Mouse (Mus musculus): Measurements from ENCODE around the gene Rapgef3.

Gene Rapgef3

GRCm38 (mm10) chr15:97767280-97768186, at the start of gene Rapgef3:
Rapgef3 (minus strand) TSS chr15:97767972.
- DNase-seq, result peak; percentile 87 to 93

DNA sequence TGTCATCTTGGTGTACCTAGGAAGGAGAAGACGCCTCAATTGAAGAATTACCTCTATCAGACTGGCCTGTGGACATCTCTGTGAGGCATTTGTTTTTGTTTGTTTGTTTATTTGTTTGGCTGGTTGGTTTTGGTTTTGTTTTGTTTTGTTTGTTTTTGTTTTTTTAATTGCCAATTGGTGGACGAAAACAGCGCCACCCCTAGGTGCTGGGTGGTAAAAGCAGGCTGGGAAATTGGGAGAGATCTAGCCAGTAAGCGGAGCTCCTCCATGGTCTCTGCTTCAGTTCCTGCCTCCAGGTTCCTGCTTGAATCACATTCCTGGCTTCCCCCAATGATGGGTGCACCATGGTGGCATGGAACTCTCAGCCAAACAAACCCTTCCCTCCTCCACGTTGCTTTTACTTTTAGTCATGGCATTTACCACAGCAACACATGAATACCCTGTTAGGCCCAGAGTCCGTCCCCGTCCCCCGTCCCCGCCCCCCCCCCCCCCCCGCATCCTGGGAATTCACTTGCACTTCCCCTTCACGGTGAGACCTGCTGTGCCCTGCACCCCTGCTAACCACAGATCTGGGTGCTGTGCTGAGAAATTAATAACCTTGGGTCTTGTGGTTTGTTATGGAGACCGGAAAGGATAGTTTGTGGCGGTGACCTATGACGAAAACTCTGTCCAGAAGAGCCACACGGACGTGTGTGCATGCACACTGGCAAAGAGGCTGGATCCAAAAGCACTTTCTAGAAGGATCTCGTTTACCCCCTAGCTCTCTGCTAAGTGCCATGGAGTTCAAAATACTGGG, 48.6 kb upstream of the Rapgef3 start:
- DNase-seq, result no peak

- no peak for DNase-seq
Observed at GRCm38 (mm10) chr15:97815254-97815653, 47.5 kb upstream of the Rapgef3 start.

GRCm38 (mm10) chr15:97814703-97815102, 46.9 kb upstream of the Rapgef3 start:
- DNase-seq, result no peak

- peak in 1 of 2 experiments; percentile 72 for DNase-seq
Observed at GRCm38 (mm10) chr15:97813452-97814204, 45.9 kb upstream of the Rapgef3 start.

DNA sequence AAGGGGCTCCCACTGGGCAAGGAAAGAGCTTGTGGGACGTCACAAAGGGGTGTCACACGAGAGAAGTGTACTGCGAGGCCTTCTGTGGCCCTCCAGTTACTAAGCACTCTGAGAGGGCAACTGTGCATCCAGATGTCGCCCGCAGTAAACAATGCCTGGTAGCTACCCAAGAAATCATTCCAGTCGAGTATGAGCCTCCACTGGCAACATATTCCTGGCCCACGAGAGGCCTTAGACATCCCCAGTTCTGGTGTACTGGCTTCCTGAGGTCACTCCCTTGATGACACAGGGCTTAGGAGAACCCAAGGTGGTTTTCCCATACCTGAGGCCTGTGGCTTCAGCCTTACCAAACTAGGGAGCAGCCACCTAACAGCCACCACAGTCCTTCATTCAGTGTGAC, 45.1 kb upstream of the Rapgef3 start:
- DNase-seq, result no peak

GRCm38 (mm10) chr15:97812126-97812525, 44.4 kb upstream of the Rapgef3 start:
- DNase-seq, result peak in 1 of 2 experiments; percentile 58

DNA sequence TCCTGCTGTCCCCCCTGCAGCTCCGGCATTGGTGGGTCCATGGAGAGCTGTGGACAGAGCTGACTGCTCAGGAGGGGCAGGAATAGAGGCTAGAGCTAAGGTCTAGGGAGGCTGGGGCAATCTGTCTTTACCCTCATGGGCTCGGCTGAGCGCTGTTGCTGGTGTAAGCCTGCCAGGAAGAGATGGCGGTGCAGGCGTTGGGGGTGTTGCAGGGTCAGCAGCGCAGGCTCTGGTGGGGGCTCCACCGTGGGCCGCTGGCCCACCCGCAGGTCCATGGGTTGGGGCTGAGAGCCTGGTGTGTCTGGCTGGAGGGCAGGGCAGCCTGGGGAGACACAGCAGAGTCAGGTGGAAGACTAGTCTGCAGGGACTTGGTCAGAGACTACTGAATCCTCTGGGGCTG, 43.5 kb upstream of the Rapgef3 start:
- DNase-seq, result no peak

GRCm38 (mm10) chr15:97810399-97810798, 42.6 kb upstream of the Rapgef3 start:
- no peak for DNase-seq

GRCm38 (mm10) chr15:97809942-97810341, 42.2 kb upstream of the Rapgef3 start:
- DNase-seq, result peak; percentile 70 to 77

DNA sequence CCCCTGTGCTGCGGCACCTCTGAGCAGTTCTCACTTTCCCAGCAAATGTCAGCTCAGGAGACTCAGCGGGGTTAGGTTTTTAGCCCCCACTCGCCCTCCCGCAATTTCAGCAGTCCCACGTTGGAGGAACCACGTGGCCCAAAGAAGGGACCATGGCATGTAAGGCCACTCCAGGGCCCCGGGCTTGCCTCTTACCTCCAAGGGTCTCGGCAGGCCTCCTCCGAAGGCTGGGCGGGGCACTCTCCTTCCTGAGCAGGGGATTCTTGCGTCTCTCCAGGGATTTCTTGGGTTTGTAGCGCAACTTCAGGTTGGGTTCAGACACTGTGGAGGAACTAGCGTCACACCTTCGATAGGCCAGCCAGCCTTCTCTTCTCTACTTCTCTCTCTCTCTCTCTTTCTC, 41.4 kb upstream of the Rapgef3 start:
- no peak for DNase-seq

- DNase-seq, result no peak
Observed at GRCm38 (mm10) chr15:97808532-97808931, 40.8 kb upstream of the Rapgef3 start.

GRCm38 (mm10) chr15:97807867-97808266, 40.1 kb upstream of the Rapgef3 start:
- no peak for DNase-seq

- peak in 1 of 2 experiments; percentile 55 for DNase-seq
Observed at GRCm38 (mm10) chr15:97802575-97802974, 34.8 kb upstream of the Rapgef3 start.

GRCm38 (mm10) chr15:97801811-97802210, 34.0 kb upstream of the Rapgef3 start:
- no peak for DNase-seq

GRCm38 (mm10) chr15:97800853-97801252, 33.1 kb upstream of the Rapgef3 start:
- no peak for DNase-seq

DNA sequence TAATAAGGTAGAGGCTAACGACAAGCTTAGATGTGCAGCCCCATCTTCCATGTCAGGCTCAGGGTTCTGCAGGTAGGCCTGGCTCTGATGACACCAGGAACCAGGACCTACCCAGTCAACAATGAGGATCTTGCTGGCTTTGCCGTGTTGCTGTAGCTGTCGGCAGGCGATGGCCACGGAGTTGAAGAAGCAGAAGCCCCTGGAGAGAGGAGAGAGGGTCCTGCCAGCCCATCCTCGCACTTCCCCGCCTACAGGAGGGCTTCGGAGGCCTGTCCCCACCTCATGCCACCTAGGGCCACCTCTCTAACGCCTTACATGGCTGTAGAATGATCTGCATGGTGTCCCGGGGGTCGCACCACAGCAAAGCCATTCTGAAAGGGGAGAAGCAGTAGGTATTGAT, 31.7 kb upstream of the Rapgef3 start:
- DNase-seq, result no peak

DNA sequence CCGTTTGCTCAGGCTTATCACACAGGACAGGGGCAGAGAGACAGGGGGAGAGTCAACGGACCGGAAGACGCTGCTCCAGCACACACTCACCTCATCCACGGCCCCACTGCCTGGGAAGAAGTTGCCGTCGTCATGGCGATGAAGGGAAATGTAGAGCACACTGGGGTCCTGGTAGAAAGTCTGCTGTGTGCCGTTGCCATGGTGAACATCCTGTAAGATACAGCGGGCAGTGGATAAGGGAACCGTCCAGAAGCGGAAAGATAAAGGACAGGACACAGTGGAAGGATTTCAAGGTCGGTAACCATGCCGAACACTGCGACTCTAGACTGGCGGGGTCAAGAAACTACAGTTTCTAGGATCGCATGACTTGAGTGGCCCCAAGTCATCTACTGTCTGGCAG, 30.4 kb upstream of the Rapgef3 start:
- DNase-seq, result no peak

- DNase-seq, result no peak
Observed at GRCm38 (mm10) chr15:97796674-97797310, 29.0 kb upstream of the Rapgef3 start.

DNA sequence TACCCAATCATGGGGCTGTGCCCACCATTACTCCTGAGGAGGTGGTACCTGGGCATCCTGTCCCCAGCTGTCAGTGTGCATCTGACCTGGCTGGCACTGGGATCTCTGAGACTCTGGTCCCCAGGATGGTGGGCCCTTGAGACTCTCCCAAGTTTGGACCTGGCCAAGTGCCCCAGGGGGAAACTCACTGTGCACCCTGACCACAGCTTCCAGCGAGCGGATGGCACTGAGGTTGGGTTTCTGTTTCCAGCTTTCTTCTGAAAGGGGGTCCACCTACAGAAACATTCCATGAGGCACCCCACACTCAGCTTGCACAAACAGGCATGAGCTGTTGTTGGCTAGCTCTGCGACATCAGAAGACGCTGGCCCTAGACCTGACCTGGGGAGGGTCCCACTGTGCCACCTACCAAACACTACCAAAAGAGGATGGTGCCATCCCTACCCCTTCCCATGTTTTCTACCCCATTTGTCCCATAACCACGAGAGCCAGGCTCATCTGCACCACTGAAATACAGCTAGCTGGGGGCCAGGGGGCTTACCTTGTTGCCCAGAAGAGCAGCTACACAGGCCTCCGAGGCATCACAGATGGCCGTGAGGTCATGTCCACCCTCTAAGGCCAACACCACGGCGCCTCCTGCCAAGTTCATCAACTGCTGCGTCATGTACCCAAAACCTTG, 27.9 kb upstream of the Rapgef3 start:
- DNase-seq, result no peak

DNA sequence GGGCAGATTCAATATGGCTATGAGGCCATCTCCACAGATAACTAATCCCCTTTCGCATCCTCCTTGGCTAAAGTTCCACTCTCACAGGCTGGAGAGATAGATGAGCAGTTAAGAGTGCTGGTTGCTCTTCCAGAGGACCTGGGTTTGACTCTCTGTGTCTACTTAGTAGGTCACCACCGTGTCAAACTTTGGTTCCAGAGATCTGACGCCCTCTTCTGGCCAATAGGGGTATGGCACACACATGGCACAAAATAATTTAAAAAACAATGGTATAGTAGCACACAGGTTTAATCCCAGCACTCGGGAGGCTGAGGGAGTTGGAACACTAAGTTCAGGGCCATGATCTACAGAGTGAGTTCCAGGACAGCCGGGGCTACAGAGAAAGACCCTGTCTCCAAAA, 26.5 kb upstream of the Rapgef3 start:
- DNase-seq, result no peak
